Mouse (Mus musculus) intestine, embryonic 14.5 days (tissue): ENCODE results near the gene Pbx1. TPM values are rescaled to one million over a fixed set of nuclear protein-coding genes. Genes with fewer than 3 reads are reported as not detected.

ENCODE experiments used
- ATAC-seq: fragments of 200-750 bp; cut with Nextera tagmentation; replicated peaks from 2 replicates; pipeline ENCODE4 v1.8.0; 2017; ENCODE audit warnings: low read depth, moderate number of reproducible peaks, moderate TSS enrichment, moderate library complexity; ENCODE audit not compliant: low FRiP score, low TSS enrichment
- DNase-seq: peaks from one replicate; pipeline ENCODE4 v3.0.0-alpha.2; 2018; ENCODE audit warnings: low spot score
- H3K27ac ChIP-seq: fragments of 300-500 bp; sonication (generic); 2 replicates; pipeline ENCODE4 v1.5.1; 2014; ENCODE audit warnings: low read depth, mild to moderate bottlenecking, control low read depth
- H3K27me3 ChIP-seq: fragments of 300-500 bp; sonication (generic); replicated peaks from 2 replicates; pipeline ENCODE4 v1.6.1; 2014; ENCODE audit warnings: low read length, control low read depth; ENCODE audit not compliant: control insufficient read depth, insufficient read depth
- H3K36me3 ChIP-seq: fragments of 300-500 bp; sonication (generic); 2 replicates; pipeline ENCODE4 v1.6.1; 2014; ENCODE audit warnings: low read length, control low read depth; ENCODE audit not compliant: control insufficient read depth, insufficient read depth
- H3K4me1 ChIP-seq: fragments of 300-500 bp; sonication (generic); replicated peaks from 2 replicates; pipeline ENCODE4 v1.6.1; 2014; ENCODE audit warnings: low read length, control low read depth, mixed read lengths; ENCODE audit not compliant: control insufficient read depth, insufficient read depth
- H3K4me2 ChIP-seq: fragments of 300-500 bp; sonication (generic); 2 replicates; pipeline ENCODE4 v1.6.1; 2014; ENCODE audit warnings: low read length
- H3K4me3 ChIP-seq: fragments of 300-500 bp; sonication (generic); 2 replicates; pipeline ENCODE4 v1.5.1; 2014; ENCODE audit warnings: low read depth, low read length, control low read depth, mixed read lengths
- H3K9ac ChIP-seq: fragments of 300-500 bp; sonication (generic); 2 replicates; pipeline ENCODE4 v1.6.1; 2014; ENCODE audit warnings: mild to moderate bottlenecking, low read length
- H3K9me3 ChIP-seq: fragments of 300-500 bp; sonication (generic); 2 replicates; pipeline ENCODE4 v1.6.1; 2016; ENCODE audit warnings: low read length, control low read depth; ENCODE audit not compliant: control insufficient read depth
- WGBS: fragments of 180-500 bp; shearing (Covaris S2); extraction: QIAGEN DNeasy Blood & Tissue Kit; methylation state at CpG from one replicate; pipeline ENCODE4 v1.1.7; 2014; 5-methylcytosine and 5-hydroxymethylcytosine counted together
- polyA plus RNA-seq: library from polyadenylated mRNA; unstranded; fragments of >200 nt; fragmentation: Nextera tagmentation; extraction: Ambion mirVana; gene quantifications from 2 replicates; pipeline ENCODE4 v1.2.1, GENCODE M21; 2014

Gene Pbx1
- polyA plus RNA-seq, 1 experiment from 2014 or later: 37.3 TPM

GRCm38 (mm10) chr1:168124643-168125490 lies 307.2 kb downstream of the Pbx1 start:
- DNase-seq (no peak), ATAC-seq (no peak)
- Histone ChIP-seq H3K27ac (no peak overlapping the region), H3K4me3 (no peak overlapping the region), H3K9ac (no peak overlapping the region), H3K9me3 (no peaks in the 10 kb centered on the region), H3K27me3 (no peaks in the 10 kb centered on the region), H3K4me2 (no peak overlapping the region), H3K4me1 (no peaks in the 10 kb centered on the region), H3K36me3 (no peaks in the 10 kb centered on the region)
- 81% methylated on average over 5 of the region's 5 CpGs for WGBS

GRCm38 (mm10) chr1:168118077-168118476 lies 314.0 kb downstream of the Pbx1 start:
- Histone ChIP-seq H3K9ac (no peak overlapping the region), H3K9me3 (no peaks in the 10 kb centered on the region), H3K4me1 (no peaks in the 10 kb centered on the region), H3K27ac (no peak overlapping the region), H3K4me2 (no peak overlapping the region), H3K4me3 (no peak overlapping the region), H3K27me3 (no peaks in the 10 kb centered on the region), H3K36me3 (no peaks in the 10 kb centered on the region)
- 89% methylated on average over 5 of the region's 5 CpGs for WGBS
- no peak for DNase-seq
- no peak for ATAC-seq

- Histone ChIP-seq H3K4me1 (no peaks in the 10 kb centered on the region), H3K36me3 (no peaks in the 10 kb centered on the region), H3K4me2 (no peak overlapping the region), H3K4me3 (no peak overlapping the region), H3K27ac (no peak overlapping the region), H3K27me3 (no peaks in the 10 kb centered on the region), H3K9ac (no peak overlapping the region), H3K9me3 (no peaks in the 10 kb centered on the region)
- DNase-seq (no peak), ATAC-seq (no peak)
- 74% methylated on average over 4 of the region's 4 CpGs for WGBS
Measured at GRCm38 (mm10) chr1:168117367-168117766, 314.7 kb downstream of the Pbx1 start.

GRCm38 (mm10) chr1:168109797-168110196 lies 322.3 kb downstream of the Pbx1 start:
- Histone ChIP-seq H3K27ac (no peak overlapping the region), H3K9ac (no peak overlapping the region), H3K4me2 (no peak overlapping the region), H3K4me1 (no peaks in the 10 kb centered on the region), H3K4me3 (no peak overlapping the region), H3K9me3 (no peaks in the 10 kb centered on the region), H3K27me3 (no peaks in the 10 kb centered on the region), H3K36me3 (no peaks in the 10 kb centered on the region)
- ATAC-seq (no peak), DNase-seq (no peak)
- 78% methylated on average over 8 of the region's 8 CpGs for WGBS

- Histone ChIP-seq H3K27me3 (no peaks in the 10 kb centered on the region), H3K4me1 (no peaks in the 10 kb centered on the region), H3K27ac (no peak overlapping the region), H3K36me3 (no peaks in the 10 kb centered on the region), H3K9me3 (peaks cover 6% of the 10 kb centered on the region), H3K9ac (no peak overlapping the region), H3K4me3 (no peak overlapping the region), H3K4me2 (no peak overlapping the region)
- DNase-seq: no peak
- ATAC-seq: no peak
- WGBS: 69% methylated on average over 2 of the region's 2 CpGs
Measured at GRCm38 (mm10) chr1:168103821-168104220, 328.2 kb downstream of the Pbx1 start.

GRCm38 (mm10) chr1:168101514-168101913 lies 330.6 kb downstream of the Pbx1 start:
- Histone ChIP-seq H3K27me3 (no peaks in the 10 kb centered on the region), H3K4me3 (no peak overlapping the region), H3K27ac (no peak overlapping the region), H3K9ac (no peak overlapping the region), H3K36me3 (no peaks in the 10 kb centered on the region), H3K4me1 (no peaks in the 10 kb centered on the region), H3K9me3 (peaks cover 6% of the 10 kb centered on the region), H3K4me2 (no peak overlapping the region)
- DNase-seq (no peak), ATAC-seq (no peak)
- 66% methylated on average over 3 of the region's 3 CpGs for WGBS

GRCm38 (mm10) chr1:168098806-168099205 lies 333.3 kb downstream of the Pbx1 start:
- H3K4me1 ChIP-seq: no peaks in the 10 kb centered on the region
- no peaks in the 10 kb centered on the region for H3K36me3 ChIP-seq
- no peak overlapping the region for H3K4me3 ChIP-seq
- DNase-seq (no peak), ATAC-seq (no peak)
- H3K27ac ChIP-seq: no peak overlapping the region
- H3K9me3 ChIP-seq: peaks cover 6% of the 10 kb centered on the region
- no peak overlapping the region for H3K9ac ChIP-seq
- H3K4me2 ChIP-seq: no peak overlapping the region
- no peaks in the 10 kb centered on the region for H3K27me3 ChIP-seq
- WGBS: 95% methylated on average over 2 of the region's 2 CpGs

- H3K9me3 ChIP-seq: no peaks in the 10 kb centered on the region
- no peaks in the 10 kb centered on the region for H3K27me3 ChIP-seq
- no peaks in the 10 kb centered on the region for H3K4me1 ChIP-seq
- H3K27ac ChIP-seq: no peak overlapping the region
- DNase-seq (no peak), ATAC-seq (no peak)
- no peak overlapping the region for H3K4me2 ChIP-seq
- 54% methylated on average over 4 of the region's 4 CpGs for WGBS
- no peak overlapping the region for H3K4me3 ChIP-seq
- no peak overlapping the region for H3K9ac ChIP-seq
- no peaks in the 10 kb centered on the region for H3K36me3 ChIP-seq
Measured at GRCm38 (mm10) chr1:168094671-168095070, 337.4 kb downstream of the Pbx1 start.

GRCm38 (mm10) chr1:168093044-168093443 lies 339.0 kb downstream of the Pbx1 start:
- DNase-seq: no peak

More at GRCm38 (mm10) chr1:168093044-168093443, 339.0 kb downstream of the Pbx1 start:
- Histone ChIP-seq H3K4me1 (no peaks in the 10 kb centered on the region), H3K4me3 (no peak overlapping the region), H3K4me2 (no peak overlapping the region), H3K27me3 (no peaks in the 10 kb centered on the region), H3K9ac (no peak overlapping the region), H3K36me3 (no peaks in the 10 kb centered on the region), H3K9me3 (no peaks in the 10 kb centered on the region), H3K27ac (no peak overlapping the region)
- ATAC-seq: no peak
- WGBS: 85% methylated on average over 2 of the region's 2 CpGs
